Mouse (Mus musculus): ENCODE results near the gene Rgs9. TPM values are rescaled to one million over a fixed set of nuclear protein-coding genes. Genes with fewer than 3 reads are reported as not detected.

The Rgs9 gene
- polyA plus RNA-seq, 1 experiment from 2014 or later = 3.8 TPM

GRCm38 (mm10) chr11:109188235-109188634 lies 109.7 kb downstream of the Rgs9 start:
- no peak for ATAC-seq (ENCODE audit: low FRiP score, low read depth)
- Histone ChIP-seq H3K9me3 (no peaks in the 10 kb centered on the region), H3K27me3 (0 out of 2 replicates have a peak, but pooled peaks cover 5% of the 10 kb centered on the region), H3K27ac (replicated peaks) (no peak overlapping the region), H3K9ac (replicated peaks) (no peak overlapping the region), H3K4me3 (no peak overlapping the region), H3K36me3 (no peaks in the 10 kb centered on the region), H3K4me2 (replicated peaks) (no peak overlapping the region), H3K4me1 (0 out of 2 replicates have a peak, but pooled peaks cover 6% of the 10 kb centered on the region)
- WGBS = 88% methylated on average over 5 of the region's 5 CpGs

- 0 out of 2 replicates have a peak, but pooled peaks cover 4% of the 10 kb centered on the region for H3K27me3 ChIP-seq
- H3K4me2 ChIP-seq (replicated peaks) = no peak overlapping the region
- no peak overlapping the region for H3K4me3 ChIP-seq
- H3K9ac ChIP-seq (replicated peaks) = no peak overlapping the region
- no peak overlapping the region for H3K27ac ChIP-seq (replicated peaks)
- H3K4me1 ChIP-seq = 0 out of 2 replicates have a peak, but pooled peaks cover 2% of the 10 kb centered on the region
- 87% methylated on average over 6 of the region's 6 CpGs for WGBS
- H3K36me3 ChIP-seq = no peaks in the 10 kb centered on the region
- no peaks in the 10 kb centered on the region for H3K9me3 ChIP-seq
- ATAC-seq (ENCODE audit: low FRiP score, low read depth) = no peak
Observed at GRCm38 (mm10) chr11:109187631-109188184, 110.2 kb downstream of the Rgs9 start.

- H3K36me3 ChIP-seq = no peaks in the 10 kb centered on the region
- no peaks in the 10 kb centered on the region for H3K4me1 ChIP-seq
- no peaks in the 10 kb centered on the region for H3K27me3 ChIP-seq
- H3K9ac ChIP-seq (replicated peaks) = no peak overlapping the region
- WGBS = 78% methylated on average over 7 of the region's 7 CpGs
- no peaks in the 10 kb centered on the region for H3K9me3 ChIP-seq
- no peak overlapping the region for H3K4me3 ChIP-seq
- H3K4me2 ChIP-seq (replicated peaks) = no peak overlapping the region
- no peak for ATAC-seq (ENCODE audit: low FRiP score, low read depth)
- H3K27ac ChIP-seq (replicated peaks) = no peak overlapping the region
Observed at GRCm38 (mm10) chr11:109181118-109181517, 116.8 kb downstream of the Rgs9 start.

- Histone ChIP-seq H3K4me2 (replicated peaks) (no peak overlapping the region), H3K4me3 (no peak overlapping the region), H3K9me3 (no peaks in the 10 kb centered on the region), H3K9ac (replicated peaks) (no peak overlapping the region), H3K27ac (replicated peaks) (no peak overlapping the region), H3K27me3 (no peaks in the 10 kb centered on the region), H3K36me3 (no peaks in the 10 kb centered on the region), H3K4me1 (no peaks in the 10 kb centered on the region)
- no peak for ATAC-seq (ENCODE audit: low FRiP score, low read depth)
- WGBS = 92% methylated on average over 11 of the region's 11 CpGs
Observed at GRCm38 (mm10) chr11:109180290-109180689, 117.6 kb downstream of the Rgs9 start.

GRCm38 (mm10) chr11:109178788-109179518 lies 119.0 kb downstream of the Rgs9 start:
- H3K36me3 ChIP-seq = no peaks in the 10 kb centered on the region
- WGBS = 58% methylated on average over 8 of the region's 8 CpGs
- ATAC-seq (ENCODE audit: low FRiP score, low read depth) = no peak
- H3K9ac ChIP-seq (replicated peaks) = no peak overlapping the region
- no peak overlapping the region for H3K4me2 ChIP-seq (replicated peaks)
- H3K27ac ChIP-seq (replicated peaks) = no peak overlapping the region
- H3K27me3 ChIP-seq = no peaks in the 10 kb centered on the region
- H3K9me3 ChIP-seq = no peaks in the 10 kb centered on the region
- H3K4me1 ChIP-seq = no peaks in the 10 kb centered on the region
- H3K4me3 ChIP-seq = no peak overlapping the region

- WGBS = 91% methylated on average over 8 of the region's 8 CpGs
- Histone ChIP-seq H3K27me3 (no peaks in the 10 kb centered on the region), H3K9ac (replicated peaks) (no peak overlapping the region), H3K9me3 (peaks cover 4% of the 10 kb centered on the region; the same call in 1 of the 2 replicates), H3K4me2 (replicated peaks) (no peak overlapping the region), H3K36me3 (no peaks in the 10 kb centered on the region), H3K27ac (replicated peaks) (no peak overlapping the region), H3K4me1 (no peaks in the 10 kb centered on the region), H3K4me3 (no peak overlapping the region)
- ATAC-seq (ENCODE audit: low FRiP score, low read depth) = no peak
Observed at GRCm38 (mm10) chr11:109175376-109175969, 122.5 kb downstream of the Rgs9 start.

Other genes starting within 250 kb of the Rgs9 start
- not detected in 2 replicates for gene E030025P04Rik, start 153.8 kb downstream of the Rgs9 start, polyA plus RNA-seq (2016; fragmentation: Nextera tagmentation; extraction: Ambion mirVana)
- gene Gna13, start 64.7 kb upstream of the Rgs9 start, polyA plus RNA-seq (2016; fragmentation: Nextera tagmentation; extraction: Ambion mirVana) = 18.1 and 20.2 TPM in 2 replicates
- gene 9930022D16Rik, start 115.8 kb upstream of the Rgs9 start, polyA plus RNA-seq (2016; fragmentation: Nextera tagmentation; extraction: Ambion mirVana) = not detected in 2 replicates
- 47.0 and 47.1 TPM in 2 replicates for gene Amz2, start 127.8 kb upstream of the Rgs9 start, polyA plus RNA-seq (2016; fragmentation: Nextera tagmentation; extraction: Ambion mirVana)
- gene Arsg, start 175.2 kb upstream of the Rgs9 start, polyA plus RNA-seq (2016; fragmentation: Nextera tagmentation; extraction: Ambion mirVana) = 2.4 and 3.2 TPM in 2 replicates
- 3.3 and 3.5 TPM in 2 replicates for gene Slc16a6, start 175.5 kb upstream of the Rgs9 start, polyA plus RNA-seq (2016; fragmentation: Nextera tagmentation; extraction: Ambion mirVana)

Data from midbrain, embryonic 12.5 days (tissue).